Mouse (Mus musculus) liver, embryonic 12.5 days (tissue): ENCODE data around the gene Pdilt. TPM values are rescaled to one million over a fixed set of nuclear protein-coding genes. Genes with fewer than 3 reads are reported as not detected.

Source experiments
- ATAC-seq: fragments of 200-750 bp; cut with Nextera tagmentation; 2 replicates; pipeline ENCODE4 v1.8.0; 2017; ENCODE audit warnings: moderate number of reproducible peaks, mild to moderate bottlenecking, moderate library complexity
- H3K27ac ChIP-seq: fragments of 300-500 bp; sonication (generic); 2 replicates; pipeline ENCODE4 v1.5.1; 2016; ENCODE audit warnings: mild to moderate bottlenecking
- H3K27me3 ChIP-seq: fragments of 300-500 bp; sonication (generic); replicated peaks from 2 replicates; pipeline ENCODE4 v1.6.1; 2016; ENCODE audit warnings: mild to moderate bottlenecking, moderate library complexity
- H3K36me3 ChIP-seq: fragments of 300-500 bp; sonication (generic); 2 replicates; pipeline ENCODE4 v1.6.1; 2016; ENCODE audit warnings: mild to moderate bottlenecking, moderate library complexity
- H3K4me1 ChIP-seq: fragments of 300-500 bp; sonication (generic); 2 replicates; pipeline ENCODE4 v1.6.1; 2016
- H3K4me2 ChIP-seq: fragments of 300-500 bp; sonication (generic); 2 replicates; pipeline ENCODE4 v1.6.1; 2016; ENCODE audit warnings: mild to moderate bottlenecking, moderate library complexity
- H3K4me3 ChIP-seq: fragments of 300-500 bp; sonication (generic); 2 replicates; pipeline ENCODE4 v1.5.1; 2016; ENCODE audit warnings: mild to moderate bottlenecking, moderate library complexity
- H3K9ac ChIP-seq: fragments of 300-500 bp; sonication (generic); 2 replicates; pipeline ENCODE4 v1.6.1; 2016; ENCODE audit warnings: mild to moderate bottlenecking, moderate library complexity
- H3K9me3 ChIP-seq: fragments of 300-500 bp; sonication (generic); replicated peaks from 2 replicates; pipeline ENCODE4 v1.6.1; 2016; ENCODE audit warnings: mild to moderate bottlenecking, moderate library complexity
- WGBS: fragments of 180-500 bp; shearing (Covaris S2); methylation state at CpG from one replicate; pipeline ENCODE4 v1.1.7; 2016; ENCODE audit not compliant: insufficient replicate concordance; 5-methylcytosine and 5-hydroxymethylcytosine counted together
- polyA plus RNA-seq: library from polyadenylated mRNA; unstranded; fragments of >200 nt; fragmentation: Nextera tagmentation; extraction: Ambion mirVana; gene quantifications from 2 replicates; pipeline ENCODE4 v1.2.1, GENCODE M21; 2016

The Pdilt gene
- polyA plus RNA-seq, 1 experiment from 2014 or later: not detected

DNA sequence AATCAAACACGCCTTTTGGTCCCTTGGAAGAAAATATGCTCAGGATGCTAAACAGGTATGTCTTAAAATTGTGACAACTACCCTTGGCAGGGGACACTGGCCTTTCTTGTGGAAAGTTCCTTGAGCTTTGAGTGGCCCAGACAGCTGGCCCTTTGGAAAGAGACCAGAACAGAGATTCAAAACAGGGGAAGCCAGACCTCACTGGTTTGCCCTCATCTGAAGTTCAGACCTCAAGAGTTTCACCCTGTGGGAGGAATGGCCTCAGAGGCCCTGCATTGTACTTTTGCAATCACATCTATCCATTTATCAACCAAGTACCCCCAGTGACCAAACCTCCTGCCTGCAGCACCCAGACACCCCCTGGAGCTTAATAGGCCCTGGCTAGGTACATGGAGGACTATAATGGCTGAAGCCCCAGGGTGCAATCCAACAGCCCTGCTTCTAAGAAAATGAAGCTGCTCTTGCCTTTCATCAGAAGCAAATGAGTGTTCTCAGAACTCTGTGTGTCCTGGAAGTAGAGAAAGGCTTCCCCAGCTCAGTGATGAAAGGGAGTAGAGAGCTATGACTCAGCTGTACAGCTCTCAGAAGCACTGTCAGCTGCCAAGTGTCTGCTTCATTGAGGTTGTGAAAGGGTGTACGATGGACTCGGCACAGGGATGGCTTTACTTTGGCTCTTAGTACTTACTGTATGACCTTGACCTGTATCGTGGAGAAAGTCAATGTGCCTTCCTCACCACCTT is 33.1 kb downstream of the Pdilt start:
- ATAC-seq: no peak
- Histone ChIP-seq H3K27me3 (no peaks in the 10 kb centered on the region), H3K36me3 (no peaks in the 10 kb centered on the region), H3K4me2 (no peak overlapping the region), H3K27ac (no peak overlapping the region), H3K4me3 (no peak overlapping the region), H3K4me1 (no peaks in the 10 kb centered on the region), H3K9me3 (no peaks in the 10 kb centered on the region), H3K9ac (no peak overlapping the region)
- WGBS: 65% methylated on average over 4 of the region's 4 CpGs

- H3K9me3 ChIP-seq: no peaks in the 10 kb centered on the region
- H3K4me3 ChIP-seq: no peak overlapping the region
- 56% methylated on average over 5 of the region's 5 CpGs for WGBS
- H3K9ac ChIP-seq: no peak overlapping the region
- H3K4me1 ChIP-seq: no peaks in the 10 kb centered on the region
- no peaks in the 10 kb centered on the region for H3K36me3 ChIP-seq
- H3K27ac ChIP-seq: no peak overlapping the region
- H3K27me3 ChIP-seq: no peaks in the 10 kb centered on the region
- no peak overlapping the region for H3K4me2 ChIP-seq
- no peak for ATAC-seq
These were observed 36.6 kb downstream of the Pdilt start for GRCm38 (mm10) chr7:119486683-119487082.

GRCm38 (mm10) chr7:119484154-119484553 is 39.1 kb downstream of the Pdilt start:
- Histone ChIP-seq H3K9me3 (no peaks in the 10 kb centered on the region), H3K27me3 (no peaks in the 10 kb centered on the region), H3K27ac (no peak overlapping the region), H3K9ac (no peak overlapping the region), H3K36me3 (no peaks in the 10 kb centered on the region), H3K4me3 (no peak overlapping the region), H3K4me1 (no peaks in the 10 kb centered on the region), H3K4me2 (no peak overlapping the region)
- ATAC-seq: no peak
- 67% methylated on average over 4 of the region's 4 CpGs for WGBS

- H3K4me2 ChIP-seq: no peak within 1 kb of the TSS
- no peaks in the 10 kb centered on the region for H3K4me1 ChIP-seq
- H3K27me3 ChIP-seq: no peaks in the 10 kb centered on the region
- H3K27ac ChIP-seq: no peak within 1 kb of the TSS
- H3K36me3 ChIP-seq: no peaks in the 10 kb centered on the region
- no peaks in the 10 kb centered on the region for H3K9me3 ChIP-seq
- ATAC-seq: no peak
- no peak within 1 kb of the TSS for H3K4me3 ChIP-seq
- no peak within 1 kb of the TSS for H3K9ac ChIP-seq
These were observed 44.0 kb downstream of the Pdilt start, which contains the start of gene Umod for GRCm38 (mm10) chr7:119479256-119479655. Gene Umod, minus strand, starts transcription at chr7:119479282.

DNA sequence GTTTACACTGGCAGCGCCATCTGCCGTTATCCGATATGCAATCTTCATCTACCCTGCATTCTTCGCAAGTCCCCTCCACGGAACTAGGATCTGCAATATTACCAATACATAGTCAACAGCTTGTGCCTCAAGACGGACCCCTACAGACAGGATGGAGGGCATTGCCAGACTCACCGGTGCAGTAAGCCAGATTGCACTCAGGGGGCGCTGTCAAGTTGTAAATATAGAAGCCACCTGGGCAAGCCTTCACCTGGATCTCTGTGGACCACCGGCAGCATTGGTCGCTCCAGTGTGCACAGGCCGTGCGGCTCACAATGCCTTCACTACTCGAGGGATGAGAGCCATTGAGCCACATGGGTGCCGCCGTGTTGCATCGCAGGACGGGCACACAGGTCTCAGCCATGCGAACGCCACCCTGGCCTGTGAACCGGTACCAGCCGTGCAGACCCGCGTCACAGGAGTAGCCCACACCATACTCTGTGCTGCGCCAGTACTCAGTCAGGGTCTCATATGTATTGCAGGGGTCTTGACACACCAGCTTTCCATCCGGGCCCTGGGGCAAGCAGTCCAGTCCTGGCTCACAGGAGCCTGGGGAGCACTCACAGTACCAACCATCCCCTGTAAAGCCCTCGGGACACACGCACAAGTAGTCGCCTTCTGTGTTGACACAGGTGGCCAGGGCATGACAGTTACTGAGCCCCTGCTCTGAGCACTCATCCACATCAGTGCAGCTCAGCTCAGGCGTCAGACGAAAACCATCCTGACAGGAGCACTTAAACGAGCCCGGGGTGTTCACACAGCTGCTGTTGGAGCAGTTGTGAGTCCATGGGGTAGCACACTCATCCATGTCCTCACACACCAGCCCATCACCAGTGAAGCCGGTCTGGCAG is 46.5 kb downstream of the Pdilt start:
- no peaks in the 10 kb centered on the region for H3K27me3 ChIP-seq
- H3K27ac ChIP-seq: no peak overlapping the region
- 64% methylated on average over 33 of the region's 33 CpGs for WGBS
- no peak overlapping the region for H3K9ac ChIP-seq
- no peaks in the 10 kb centered on the region for H3K36me3 ChIP-seq
- no peaks in the 10 kb centered on the region for H3K9me3 ChIP-seq
- H3K4me3 ChIP-seq: no peak overlapping the region
- no peaks in the 10 kb centered on the region for H3K4me1 ChIP-seq
- H3K4me2 ChIP-seq: no peak overlapping the region
- ATAC-seq: no peak

DNA sequence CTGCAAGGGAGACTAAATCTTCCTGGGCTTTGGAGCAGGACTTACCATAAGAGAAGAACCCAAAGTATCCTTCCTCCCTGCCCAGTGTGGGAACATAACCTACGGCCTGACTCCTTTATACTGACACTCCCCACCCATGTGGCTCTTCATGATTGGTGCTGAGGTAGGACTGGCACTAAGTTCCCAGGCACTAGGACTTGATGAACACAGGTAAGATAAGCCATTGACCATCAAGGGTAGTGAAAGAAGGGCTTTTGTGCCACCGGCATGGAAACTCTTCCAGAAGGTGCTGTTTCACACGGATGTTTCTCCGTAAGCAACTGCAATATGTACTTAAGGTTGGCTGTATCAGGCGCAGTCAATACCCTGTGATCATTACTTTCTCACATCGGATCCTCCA is 64.1 kb downstream of the Pdilt start, which contains the start of gene Gp2:
TSS of gene Gp2 (minus strand) at position 101 of the 400 bp plus-strand sequence.
- H3K27ac ChIP-seq: no peak within 1 kb of the TSS
- no peaks in the 10 kb centered on the region for H3K36me3 ChIP-seq
- ATAC-seq: no peak
- no peak within 1 kb of the TSS for H3K9ac ChIP-seq
- WGBS: 69% methylated on average over 6 of the region's 6 CpGs
- no peak within 1 kb of the TSS for H3K4me3 ChIP-seq
- H3K9me3 ChIP-seq: no peaks in the 10 kb centered on the region
- no peak within 1 kb of the TSS for H3K4me2 ChIP-seq
- no peaks in the 10 kb centered on the region for H3K27me3 ChIP-seq
- H3K4me1 ChIP-seq: no peaks in the 10 kb centered on the region

GRCm38 (mm10) chr7:119454192-119454591 is 69.1 kb downstream of the Pdilt start:
- Histone ChIP-seq H3K4me3 (no peak overlapping the region), H3K4me2 (no peak overlapping the region), H3K9ac (no peak overlapping the region), H3K9me3 (no peaks in the 10 kb centered on the region), H3K36me3 (no peaks in the 10 kb centered on the region), H3K4me1 (no peaks in the 10 kb centered on the region), H3K27me3 (no peaks in the 10 kb centered on the region), H3K27ac (no peak overlapping the region)
- WGBS: 70% methylated on average over 7 of the region's 7 CpGs
- no peak for ATAC-seq

GRCm38 (mm10) chr7:119443849-119444248 is 79.4 kb downstream of the Pdilt start:
- Histone ChIP-seq H3K4me2 (no peak overlapping the region), H3K27ac (no peak overlapping the region), H3K4me3 (no peak overlapping the region), H3K9ac (no peak overlapping the region), H3K4me1 (no peaks in the 10 kb centered on the region), H3K9me3 (no peaks in the 10 kb centered on the region), H3K27me3 (no peaks in the 10 kb centered on the region), H3K36me3 (no peaks in the 10 kb centered on the region)
- no peak for ATAC-seq
- 52% methylated on average over 4 of the region's 4 CpGs for WGBS

DNA sequence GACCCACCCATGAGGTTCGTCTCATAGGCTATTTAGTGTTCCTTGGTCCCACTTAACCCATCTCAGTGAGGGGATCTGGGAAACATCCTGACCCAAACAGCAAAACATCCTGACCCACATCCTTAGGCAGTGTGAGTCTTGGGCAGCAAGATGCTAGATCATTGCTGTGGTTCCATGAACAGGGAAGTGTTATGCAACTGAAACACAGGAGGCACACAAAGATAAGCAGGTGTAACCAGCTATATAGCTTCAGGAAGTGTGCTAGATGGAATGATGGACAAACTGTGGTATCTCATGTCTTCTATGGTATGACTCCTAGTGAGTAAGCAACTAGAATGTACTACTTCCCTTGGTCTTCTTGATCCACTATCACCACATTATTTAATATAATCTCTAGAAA is 81.4 kb downstream of the Pdilt start:
- Histone ChIP-seq H3K9me3 (no peaks in the 10 kb centered on the region), H3K4me3 (no peak overlapping the region), H3K27ac (no peak overlapping the region), H3K36me3 (no peaks in the 10 kb centered on the region), H3K4me1 (no peaks in the 10 kb centered on the region), H3K27me3 (no peaks in the 10 kb centered on the region), H3K9ac (no peak overlapping the region), H3K4me2 (no peak overlapping the region)
- no peak for ATAC-seq
- 54% methylated on average over 1 of the region's 1 CpGs for WGBS

Other genes with a start within 250 kb of the Pdilt start
- not detected in 2 replicates for gene Gp2, start 64.2 kb downstream of the Pdilt start, polyA plus RNA-seq
- gene Umod, start 44.2 kb downstream of the Pdilt start, polyA plus RNA-seq: not detected in 2 replicates
- not detected in 2 replicates for gene Acsm5, start 4.0 kb downstream of the Pdilt start, polyA plus RNA-seq
- gene Acsm2, start 30.9 kb upstream of the Pdilt start, polyA plus RNA-seq: not detected in 2 replicates
- gene Acsm1, start 83.5 kb upstream of the Pdilt start, polyA plus RNA-seq: 0.17 and 0.39 TPM in 2 replicates
- gene Acsm4, start 166.5 kb upstream of the Pdilt start, polyA plus RNA-seq: not detected in 2 replicates
- gene Thumpd1, start 197.3 kb upstream of the Pdilt start, polyA plus RNA-seq: 51.4 and 52.8 TPM in 2 replicates
- gene Acsm3, start 237.4 kb upstream of the Pdilt start, polyA plus RNA-seq: 0.26 and 0.31 TPM in 2 replicates